Mouse (Mus musculus): ENCODE measurements around the gene Tert. TPM values are rescaled to one million over a fixed set of nuclear protein-coding genes. Genes with fewer than 3 reads are reported as not detected.
A peak's percentile ranks its signal among the peaks of the same experiment; 100 is the strongest.

The Tert gene
- total RNA-seq, 2 experiments from 2014 or later: 1.1 to 1.4 TPM

DNA sequence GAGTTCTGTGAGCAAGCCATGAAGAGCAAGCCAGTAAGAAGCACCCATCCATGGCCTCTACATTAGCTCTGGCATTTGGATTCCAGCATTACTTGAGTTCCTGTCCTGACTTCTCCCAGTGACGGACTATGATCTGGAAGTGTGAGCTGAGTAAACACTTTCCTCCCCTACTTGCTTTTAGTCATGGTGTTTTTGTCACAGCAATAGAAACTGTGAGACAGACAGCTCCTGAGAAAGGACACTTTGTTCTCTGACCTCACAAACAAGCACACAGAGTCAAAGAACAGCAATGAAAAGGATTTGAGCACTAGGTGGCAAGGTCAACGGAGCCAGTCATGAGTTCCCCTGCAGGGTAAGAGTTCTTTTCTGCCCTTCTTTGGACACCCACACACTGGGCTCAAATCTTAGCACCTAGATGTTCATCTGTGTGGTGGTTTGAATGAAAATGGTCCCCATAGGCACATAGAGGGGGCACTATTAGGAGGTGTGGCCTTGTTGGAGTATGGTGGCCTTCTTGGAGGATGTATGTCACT, 33.5 kb downstream of the Tert start:
- no peak for DNase-seq (ENCODE audit: low spot score in 2 of 2)

GRCm38 (mm10) chr13:73675161-73675560, 48.5 kb downstream of the Tert start:
- no peak for DNase-seq (ENCODE audit: low spot score in 2 of 2)

- no peak for DNase-seq (ENCODE audit: low spot score in 2 of 2)
Observed at GRCm38 (mm10) chr13:73677853-73678252, 51.1 kb downstream of the Tert start, which contains the start of gene Slc6a18. Gene Slc6a18, minus strand, starts transcription at chr13:73678023.

DNA sequence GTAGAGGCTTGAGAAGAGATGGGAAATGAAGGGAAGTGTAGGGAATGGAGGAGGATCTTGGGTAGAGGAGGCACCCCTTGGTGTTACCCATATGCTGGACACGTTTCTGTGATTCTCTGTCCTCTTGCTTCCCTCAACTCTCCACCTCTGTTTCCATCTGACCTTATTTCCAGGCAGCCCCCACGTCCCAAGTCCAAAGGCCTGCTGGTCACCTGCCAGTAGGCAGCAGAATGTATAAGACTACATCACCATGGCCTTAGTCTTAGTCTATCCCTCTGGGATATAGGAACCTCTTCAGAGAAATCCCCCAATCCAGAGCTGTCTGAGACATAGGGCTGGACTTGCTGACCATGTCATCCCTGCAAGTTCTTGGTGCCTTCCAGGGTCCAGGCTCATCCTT, 52.6 kb downstream of the Tert start:
- DNase-seq (ENCODE audit: low spot score in 2 of 2): no peak

- DNase-seq (ENCODE audit: low spot score in 2 of 2): no peak
Observed at GRCm38 (mm10) chr13:73680394-73680793, 53.7 kb downstream of the Tert start.

GRCm38 (mm10) chr13:73682226-73682625, 55.5 kb downstream of the Tert start:
- DNase-seq (ENCODE audit: low spot score in 2 of 2): no peak

GRCm38 (mm10) chr13:73683682-73684081, 57.0 kb downstream of the Tert start:
- DNase-seq (ENCODE audit: low spot score in 2 of 2): no peak

- DNase-seq (ENCODE audit: low spot score in 2 of 2): no peak
Observed at GRCm38 (mm10) chr13:73684412-73684811, 57.7 kb downstream of the Tert start.

DNA sequence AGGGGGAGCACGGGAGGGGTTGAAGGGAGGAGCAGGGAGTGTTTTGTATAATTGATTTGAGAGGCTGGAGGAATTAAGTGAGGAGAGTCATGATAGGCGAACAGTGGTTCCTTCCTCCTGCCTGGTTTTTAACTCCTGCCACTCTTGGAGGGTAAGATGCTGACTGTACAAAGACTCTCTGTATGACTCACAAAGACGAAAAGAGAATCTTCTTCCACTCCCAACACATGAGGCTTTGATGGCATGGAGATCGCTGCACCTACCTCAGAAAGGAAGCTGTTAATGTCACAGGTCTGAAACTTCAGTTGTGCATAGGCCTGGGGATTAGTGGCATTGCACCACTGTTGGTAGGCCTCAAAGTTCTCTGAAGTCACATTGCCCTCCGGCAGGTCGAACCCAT, 58.8 kb downstream of the Tert start:
- no peak for DNase-seq (ENCODE audit: low spot score in 2 of 2)

- DNase-seq (ENCODE audit: low spot score in 2 of 2): no peak
Observed at GRCm38 (mm10) chr13:73687601-73688000, 60.9 kb downstream of the Tert start.

GRCm38 (mm10) chr13:73688934-73689333, 62.2 kb downstream of the Tert start:
- DNase-seq (ENCODE audit: low spot score in 2 of 2): no peak

- peak; percentile 25 to 39 for DNase-seq (ENCODE audit: low spot score in 2 of 2)
Observed at GRCm38 (mm10) chr13:73692249-73692868, 65.6 kb downstream of the Tert start.

DNA sequence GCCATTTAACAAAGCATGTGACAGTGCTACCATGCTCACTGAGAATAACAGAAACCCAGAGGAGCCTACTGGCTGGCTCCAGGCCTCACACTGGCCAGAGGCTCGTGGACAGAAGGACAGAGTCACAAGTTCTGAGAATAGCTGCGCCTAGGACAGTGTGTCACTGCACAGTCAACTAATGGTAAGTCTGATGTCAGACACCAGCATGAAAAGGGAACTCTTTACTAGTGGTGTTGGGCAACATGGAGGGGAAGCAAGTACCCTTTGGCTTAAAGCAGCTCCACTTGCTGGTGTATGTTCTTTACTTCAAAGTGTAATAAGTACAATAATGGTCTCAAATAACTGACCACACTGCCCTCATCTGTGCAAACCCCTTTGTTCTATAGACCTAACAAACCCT, 66.6 kb downstream of the Tert start:
- no peak for DNase-seq (ENCODE audit: low spot score in 2 of 2)

- DNase-seq (ENCODE audit: low spot score in 2 of 2): no peak
Observed at GRCm38 (mm10) chr13:73694972-73695371, 68.3 kb downstream of the Tert start.

DNA sequence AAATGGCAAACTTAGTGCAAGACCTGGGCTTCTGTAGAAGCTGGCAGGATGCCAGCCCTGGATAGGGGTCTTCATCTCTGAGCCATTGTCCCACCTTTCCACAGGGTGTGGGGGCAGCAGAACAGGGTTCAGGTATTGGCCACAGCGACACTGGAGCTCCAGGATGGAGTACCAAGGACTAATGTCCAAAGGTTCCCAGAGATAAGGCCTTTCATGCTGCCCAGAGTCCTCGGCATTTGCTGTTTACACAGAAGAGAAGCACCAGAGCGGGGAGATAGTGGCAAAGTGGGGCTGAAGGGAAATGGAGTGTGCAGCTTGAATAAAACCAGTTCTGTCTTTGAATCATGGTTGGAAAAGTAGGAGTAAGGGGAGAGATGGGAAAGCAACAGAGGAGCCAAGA, 69.8 kb downstream of the Tert start:
- DNase-seq (ENCODE audit: low spot score in 2 of 2): no peak

Other genes with a start within 250 kb of the Tert start
- 10 to 100 TPM; 17.8 to 19.0 TPM for gene Lpcat1, start 159.7 kb upstream of the Tert start, total RNA-seq (2021)
- gene Slc6a3, start 90.2 kb upstream of the Tert start, total RNA-seq (2021): not detected
- 10 to 100 TPM; 62.5 to 67.4 TPM for gene Clptm1l, start 22.9 kb upstream of the Tert start, total RNA-seq (2021)
- gene Slc6a18, start 51.1 kb downstream of the Tert start, total RNA-seq (2021): 1 to 10 TPM in 1 of 2 experiments, under 1 TPM in 1; 0.56 to 1.6 TPM
- gene Slc6a19, start 78.0 kb downstream of the Tert start, total RNA-seq (2021): under 1 TPM; 0.08 to 0.29 TPM
- gene Slc12a7, start 106.2 kb downstream of the Tert start, total RNA-seq (2021): 10 to 100 TPM; 11.8 to 13.3 TPM
- gene Nkd2, start 220.7 kb downstream of the Tert start, total RNA-seq (2021): 1 to 10 TPM; 2.9 to 5.0 TPM